In genomic region chr11:57662231-57662630, GRCm38 (mm10) we compare ENCODE assay signal across 18 mouse cellular contexts. TPM values are rescaled to one million over a fixed set of nuclear protein-coding genes. Genes with fewer than 3 reads are reported as not detected.
DNase-seq lines count a peak whose midpoint lies in the region; ATAC-seq and TF ChIP-seq lines count a peak whose summit lies in the region.
"Had no signal": no experiment of that assay in that cellular context is flagged by ENCODE, and none has a peak within 500 bp of the region (broad histone marks: within the 10 kb centered on the region; RNA-seq: fewer than 3 reads in every experiment).

No protein-coding gene starts in this region.

- no peak overlapping the region for H3K4me3 ChIP-seq in hindbrain, postnatal 0 days (ENCODE audit: low read length)
- no peak overlapping the region for H3K4me3 ChIP-seq in hindbrain, embryonic 11.5 days (ENCODE audit: low read depth, low read length)
- H3K4me3 ChIP-seq: embryonic facial prominence, embryonic 13.5 days; limb, embryonic 15.5 days; midbrain, embryonic 12.5 days had no signal

- intact Hi-C loops in gastrocnemius, postnatal 36 days (cut with DNase I): no loop called here

- H3K27ac ChIP-seq in hindbrain, postnatal 0 days: no peak overlapping the region
- no peak overlapping the region for H3K27ac ChIP-seq in hindbrain, embryonic 11.5 days (ENCODE audit: low read depth, low read length)
- H3K27ac ChIP-seq: embryonic facial prominence, embryonic 13.5 days; limb, embryonic 15.5 days; macrophage; midbrain, embryonic 12.5 days had no signal

- no peaks in the 10 kb centered on the region for H3K36me3 ChIP-seq in hindbrain, postnatal 0 days (ENCODE audit: insufficient read depth, low read length)
- H3K36me3 ChIP-seq in hindbrain, embryonic 11.5 days (ENCODE audit: control insufficient read depth, insufficient read depth, low read length): no peaks in the 10 kb centered on the region
- H3K36me3 ChIP-seq: limb, embryonic 15.5 days; midbrain, embryonic 12.5 days had no signal

- 65% methylated on average over 4 of the region's 4 CpGs for WGBS in hindbrain, postnatal 0 days
- WGBS in hindbrain, embryonic 11.5 days: 88% methylated on average over 4 of the region's 4 CpGs

- H3K4me1 ChIP-seq in hindbrain, postnatal 0 days (ENCODE audit: insufficient read depth, low read length): 0 out of 2 replicates have a peak, but pooled peaks cover 4% of the 10 kb centered on the region
- H3K4me1 ChIP-seq in hindbrain, embryonic 11.5 days (replicated peaks; ENCODE audit: control insufficient read depth, insufficient read depth, low read length): no peaks in the 10 kb centered on the region

- no peaks in the 10 kb centered on the region for H3K9me3 ChIP-seq in hindbrain, postnatal 0 days (ENCODE audit: low read length)
- no peaks in the 10 kb centered on the region for H3K9me3 ChIP-seq in hindbrain, embryonic 11.5 days (ENCODE audit: control insufficient read depth, low read length)
- H3K9me3 ChIP-seq: embryonic facial prominence, embryonic 13.5 days; limb, embryonic 15.5 days; midbrain, embryonic 12.5 days had no signal

- no peak overlapping the region; the same call in 1 of the 2 replicates for H3K9ac ChIP-seq in hindbrain, postnatal 0 days (replicated peaks; ENCODE audit: low read length)
- H3K9ac ChIP-seq in hindbrain, embryonic 11.5 days (ENCODE audit: low read depth, low read length): no peak overlapping the region
- H3K9ac ChIP-seq: embryonic facial prominence, embryonic 13.5 days; limb, embryonic 15.5 days; midbrain, embryonic 12.5 days had no signal

- DNase-seq in cerebellum, postnatal 14 days: peak; percentile 83 to 86
- DNase-seq in cerebellum, adult 11 months: no peak
- DNase-seq in hindbrain, postnatal 0 days (ENCODE audit: low spot score): peak; percentile 30
- no peak for DNase-seq in hindbrain, embryonic 11.5 days (ENCODE audit: low spot score)
- peak; percentile 11 to 56 for DNase-seq in spleen, postnatal 4 days (ENCODE audit: low spot score in 2 of 2)
- no peak for DNase-seq in spleen, adult 18-20 months
- DNase-seq in gastrocnemius, postnatal 36 days: peak; percentile 21 to 41
- DNase-seq: heart, adult 18-20 months; heart, postnatal 36 days; kidney, adult 2 months; retina, postnatal 1 day; thymus, adult 18-20 months had no signal

- ATAC-seq in hindbrain, postnatal 0 days: peak; percentile 48; the same call in 1 of the 2 replicates
- ATAC-seq in hindbrain, embryonic 11.5 days (ENCODE audit: low FRiP score): no peak
- ATAC-seq: forebrain, embryonic 14.5 days; inflammation-experienced regulatory T-cells, adult 6 months had no signal

- no peaks in the 10 kb centered on the region for H3K27me3 ChIP-seq in hindbrain, postnatal 0 days (ENCODE audit: insufficient read depth, low read length)
- H3K27me3 ChIP-seq in hindbrain, embryonic 11.5 days (ENCODE audit: control insufficient read depth, insufficient read depth, low read length): no peaks in the 10 kb centered on the region
- H3K27me3 ChIP-seq: embryonic facial prominence, embryonic 13.5 days; limb, embryonic 15.5 days; midbrain, embryonic 12.5 days had no signal

- TF ChIP-seq CTCF in hindbrain, postnatal 0 days (IDR thresholded peaks at IDR 0.05; ENCODE audit: low read depth): no peak

- H3K4me2 ChIP-seq in hindbrain, postnatal 0 days (ENCODE audit: low read depth, low read length): no peak overlapping the region
- H3K4me2 ChIP-seq in hindbrain, embryonic 11.5 days (replicated peaks; ENCODE audit: low read depth, low read length): no peak overlapping the region
- H3K4me2 ChIP-seq: embryonic facial prominence, embryonic 13.5 days; limb, embryonic 15.5 days; midbrain, embryonic 12.5 days had no signal

RNA-seq across cellular contexts. Expression of gene Galnt10, which starts 17.0 kb away (rescaled TPM):
- 20.3 and 23.2 TPM in 2 replicates for total RNA-seq in hindbrain, postnatal 0 days (2014; rRNA removed)
- 10.5 and 10.9 TPM in 2 replicates for polyA plus RNA-seq in hindbrain, postnatal 0 days (2015; fragmentation: Nextera tagmentation; extraction: Ambion mirVana)
- 9.7 and 12.0 TPM in 2 replicates for polyA plus RNA-seq in hindbrain, embryonic 11.5 days (2014; fragmentation: Nextera tagmentation; extraction: Ambion mirVana)
- 1 to 10 TPM; 5.2 to 6.3 TPM for total RNA-seq in gastrocnemius, postnatal 36 days (2021)

Comparison
In these comparisons a context has a peak if more than half of its experiments do, and no peak if none do; other contexts are left out.
1. DNase-seq: peak in cerebellum, postnatal 14 days (2 of 2), hindbrain, postnatal 0 days (single experiment), spleen, postnatal 4 days (2 of 2) and gastrocnemius, postnatal 36 days (2 of 2); none in cerebellum, adult 11 months (single experiment), hindbrain, embryonic 11.5 days (single experiment) and spleen, adult 18-20 months (0 of 2).